9 mouse cellular contexts compared by ENCODE assay signal in genomic region chr12:111743981-111744423, GRCm38 (mm10). TPM values are rescaled to one million over a fixed set of nuclear protein-coding genes. Genes with fewer than 3 reads are reported as not detected.
DNase-seq lines count a peak whose midpoint lies in the region; ATAC-seq and TF ChIP-seq lines count a peak whose summit lies in the region.
"Had no signal": no experiment of that assay in that cellular context is flagged by ENCODE, and none has a peak within 500 bp of the region (broad histone marks: within the 10 kb centered on the region; RNA-seq: fewer than 3 reads in every experiment).

No protein-coding gene starts in this region.

- H3K36me3 ChIP-seq in embryonic facial prominence, embryonic 12.5 days = no peaks in the 10 kb centered on the region
- no peaks in the 10 kb centered on the region for H3K36me3 ChIP-seq in embryonic facial prominence, embryonic 10.5 days (replicated peaks)
- H3K36me3 ChIP-seq in liver, adult 2 months (ENCODE audit: control insufficient read depth, insufficient read depth, low read length) = no peaks in the 10 kb centered on the region
- no peaks in the 10 kb centered on the region for H3K36me3 ChIP-seq in liver, embryonic 11.5 days (ENCODE audit: control insufficient read depth, insufficient read depth, low read length)
- no peaks in the 10 kb centered on the region for H3K36me3 ChIP-seq in heart, postnatal 0 days (replicated peaks; ENCODE audit: control insufficient read depth, insufficient read depth, low read length)

- H3K27me3 ChIP-seq in embryonic facial prominence, embryonic 12.5 days = no peaks in the 10 kb centered on the region
- no peaks in the 10 kb centered on the region for H3K27me3 ChIP-seq in embryonic facial prominence, embryonic 10.5 days (replicated peaks; ENCODE audit: low read depth, poor library complexity, severe bottlenecking)
- no peaks in the 10 kb centered on the region for H3K27me3 ChIP-seq in liver, adult 2 months (ENCODE audit: control insufficient read depth, insufficient read depth, low read length)
- H3K27me3 ChIP-seq in liver, embryonic 11.5 days (replicated peaks; ENCODE audit: control insufficient read depth, insufficient read depth, low read length) = no peaks in the 10 kb centered on the region
- no peaks in the 10 kb centered on the region for H3K27me3 ChIP-seq in heart, postnatal 0 days (ENCODE audit: control insufficient read depth, insufficient read depth, low read length)

- no peak overlapping the region for H3K4me2 ChIP-seq in embryonic facial prominence, embryonic 12.5 days (replicated peaks)
- H3K4me2 ChIP-seq in liver, embryonic 11.5 days = no peak overlapping the region
- no peak overlapping the region for H3K4me2 ChIP-seq in heart, postnatal 0 days (ENCODE audit: low read depth, low read length)

- no peaks in the 10 kb centered on the region for H3K79me2 ChIP-seq in liver, adult 2 months (ENCODE audit: control insufficient read depth, insufficient read depth, low read length)

- no peak for ATAC-seq in embryonic facial prominence, embryonic 12.5 days (ENCODE audit: insufficient number of reproducible peaks, insufficient read depth, low FRiP score, low TSS enrichment)
- no peak for ATAC-seq in liver, embryonic 11.5 days (replicated peaks; ENCODE audit: low FRiP score)
- ATAC-seq in heart, postnatal 0 days (ENCODE audit: insufficient read depth, low read depth) = no peak

- TF ChIP-seq POLR2A in liver, adult 2 months (IDR thresholded peaks at IDR 0.05; ENCODE audit: extremely low read depth, insufficient read depth, low read length) = no peak

- H3K4me3 ChIP-seq in embryonic facial prominence, embryonic 12.5 days = no peak overlapping the region
- H3K4me3 ChIP-seq in embryonic facial prominence, embryonic 10.5 days = no peak overlapping the region
- H3K4me3 ChIP-seq in liver, adult 2 months (ENCODE audit: insufficient read depth, low read depth, low read length) = peak overlapping the region; percentile 36; the same call in 1 of the 2 replicates
- no peak overlapping the region for H3K4me3 ChIP-seq in liver, embryonic 11.5 days (ENCODE audit: low read depth, low read length)
- H3K4me3 ChIP-seq in heart, postnatal 0 days (ENCODE audit: low read depth, low read length) = no peak overlapping the region

- no peak for TF ChIP-seq CTCF in liver, adult 2 months (IDR thresholded peaks at IDR 0.05; ENCODE audit: low read depth, low read length)
- no peak for TF ChIP-seq CTCF in heart, postnatal 0 days (IDR thresholded peaks at IDR 0.05; ENCODE audit: low read depth)

- WGBS in embryonic facial prominence, embryonic 12.5 days = 85% methylated on average over 11 of the region's 11 CpGs
- 83% methylated on average over 11 of the region's 11 CpGs for WGBS in embryonic facial prominence, embryonic 10.5 days
- 19% methylated on average over 11 of the region's 11 CpGs for WGBS in liver, adult 2 months
- WGBS in liver, embryonic 11.5 days = 80% methylated on average over 11 of the region's 11 CpGs
- 73% methylated on average over 11 of the region's 11 CpGs for WGBS in heart, postnatal 0 days

- no peak overlapping the region for H3K27ac ChIP-seq in embryonic facial prominence, embryonic 12.5 days
- H3K27ac ChIP-seq in embryonic facial prominence, embryonic 10.5 days (replicated peaks) = no peak overlapping the region
- H3K27ac ChIP-seq in liver, adult 2 months (replicated peaks; ENCODE audit: insufficient read depth, low read depth, low read length) = peak overlapping the region; percentile 55; the same call in 1 of the 2 replicates
- H3K27ac ChIP-seq in liver, embryonic 11.5 days (ENCODE audit: low read depth, low read length) = no peak overlapping the region
- peak overlapping the region; percentile 40; the same call in 1 of the 2 replicates for H3K27ac ChIP-seq in heart, postnatal 0 days (ENCODE audit: low read depth)

- TF ChIP-seq EP300 in heart, postnatal 0 days (IDR thresholded peaks at IDR 0.05; ENCODE audit: low read depth) = no peak

- no peaks in the 10 kb centered on the region for H3K9me3 ChIP-seq in embryonic facial prominence, embryonic 12.5 days
- H3K9me3 ChIP-seq in embryonic facial prominence, embryonic 10.5 days = no peaks in the 10 kb centered on the region
- no peaks in the 10 kb centered on the region for H3K9me3 ChIP-seq in liver, embryonic 11.5 days (ENCODE audit: control insufficient read depth, low read length)
- no peaks in the 10 kb centered on the region for H3K9me3 ChIP-seq in heart, postnatal 0 days (replicated peaks; ENCODE audit: control insufficient read depth, low read length)

- 0 out of 2 replicates have a peak overlapping the region, but pooled peaks have one; percentile 1 for H3K9ac ChIP-seq in embryonic facial prominence, embryonic 12.5 days
- H3K9ac ChIP-seq in liver, adult 2 months (ENCODE audit: low read depth, low read length) = no peak overlapping the region
- no peak overlapping the region for H3K9ac ChIP-seq in liver, embryonic 11.5 days (ENCODE audit: low read depth, low read length)
- H3K9ac ChIP-seq in heart, postnatal 0 days (replicated peaks; ENCODE audit: low read depth, low read length) = no peak overlapping the region

- 0 out of 2 replicates have a peak, but pooled peaks cover 4% of the 10 kb centered on the region for H3K4me1 ChIP-seq in embryonic facial prominence, embryonic 12.5 days
- peaks cover 20% of the 10 kb centered on the region for H3K4me1 ChIP-seq in embryonic facial prominence, embryonic 10.5 days
- peaks cover 9% of the 10 kb centered on the region for H3K4me1 ChIP-seq in liver, adult 2 months (ENCODE audit: control insufficient read depth, insufficient read depth, low read length)
- H3K4me1 ChIP-seq in liver, embryonic 11.5 days (replicated peaks; ENCODE audit: control insufficient read depth, insufficient read depth, low read length) = peaks cover 12% of the 10 kb centered on the region
- peaks cover 16% of the 10 kb centered on the region for H3K4me1 ChIP-seq in heart, postnatal 0 days (ENCODE audit: control insufficient read depth, insufficient read depth)

- no peak for DNase-seq in embryonic facial prominence, embryonic 10.5 days (ENCODE audit: low spot score)
- peak; percentile 88 for DNase-seq in liver, adult 2 months (ENCODE audit: extremely low read depth, low read depth, low spot score)
- no peak for DNase-seq in liver, embryonic 11.5 days (ENCODE audit: low spot score)
- no peak for DNase-seq in heart, postnatal 0 days (ENCODE audit: low spot score)
- DNase-seq in spleen, adult 12 weeks (ENCODE audit: low spot score) = peak; percentile 10
- DNase-seq in yolk sac, embryonic 10.5 days (ENCODE audit: low spot score) = no peak
- DNase-seq in adrenal gland, postnatal 4 days (ENCODE audit: low spot score in 2 of 2) = no peak
- DNase-seq: gastrocnemius, postnatal 25 days had no signal

RNA-seq across cellular contexts. Expression of gene Klc1, which starts 14.6 kb away (rescaled TPM):
- polyA plus RNA-seq in embryonic facial prominence, embryonic 12.5 days (2016; fragmentation: Nextera tagmentation; extraction: Ambion mirVana) = 149 and 157 TPM in 2 replicates
- polyA plus RNA-seq in embryonic facial prominence, embryonic 10.5 days (2016; fragmentation: Nextera tagmentation; extraction: Ambion mirVana) = 130 and 131 TPM in 2 replicates
- 15.3 and 18.8 TPM in 2 replicates for total RNA-seq in liver, adult 2 months (2014; rRNA removed)
- polyA plus RNA-seq in liver, adult 2 months (2012; rRNA removed) = 11.7 and 17.4 TPM in 2 replicates
- polyA plus RNA-seq in liver, embryonic 11.5 days (2014; fragmentation: Nextera tagmentation; extraction: Ambion mirVana) = 56.8 and 59.3 TPM in 2 replicates
- total RNA-seq in heart, postnatal 0 days (2014; rRNA removed; ENCODE audit: low replicate concordance) = 82.7 and 129 TPM in 2 replicates
- polyA plus RNA-seq in heart, postnatal 0 days (2015; fragmentation: Nextera tagmentation; extraction: Ambion mirVana) = 86.8 and 90.9 TPM in 2 replicates
- 100 to 1,000 TPM; 128 to 142 TPM for total RNA-seq in adrenal gland, postnatal 4 days (2021)

RNA-seq across cellular contexts. Expression of gene Apopt1, which starts 30.9 kb away (rescaled TPM):
- polyA plus RNA-seq in embryonic facial prominence, embryonic 12.5 days (2016; fragmentation: Nextera tagmentation; extraction: Ambion mirVana) = 53.0 and 59.7 TPM in 2 replicates
- polyA plus RNA-seq in embryonic facial prominence, embryonic 10.5 days (2016; fragmentation: Nextera tagmentation; extraction: Ambion mirVana) = 56.2 and 56.4 TPM in 2 replicates
- 21.3 and 24.3 TPM in 2 replicates for total RNA-seq in liver, adult 2 months (2014; rRNA removed)
- 58.2 and 78.4 TPM in 2 replicates for polyA plus RNA-seq in liver, adult 2 months (2012; rRNA removed)
- polyA plus RNA-seq in liver, embryonic 11.5 days (2014; fragmentation: Nextera tagmentation; extraction: Ambion mirVana) = 60.3 and 67.7 TPM in 2 replicates
- total RNA-seq in heart, postnatal 0 days (2014; rRNA removed; ENCODE audit: low replicate concordance) = 18.5 and 50.7 TPM in 2 replicates
- 56.4 and 58.9 TPM in 2 replicates for polyA plus RNA-seq in heart, postnatal 0 days (2015; fragmentation: Nextera tagmentation; extraction: Ambion mirVana)
- 10 to 100 TPM; 65.4 to 70.1 TPM for total RNA-seq in adrenal gland, postnatal 4 days (2021)

RNA-seq across cellular contexts. Expression of gene Bag5, which starts 30.9 kb away (rescaled TPM):
- polyA plus RNA-seq in embryonic facial prominence, embryonic 12.5 days (2016; fragmentation: Nextera tagmentation; extraction: Ambion mirVana) = 59.7 and 61.3 TPM in 2 replicates
- 50.2 and 58.0 TPM in 2 replicates for polyA plus RNA-seq in embryonic facial prominence, embryonic 10.5 days (2016; fragmentation: Nextera tagmentation; extraction: Ambion mirVana)
- 9.5 and 10.1 TPM in 2 replicates for total RNA-seq in liver, adult 2 months (2014; rRNA removed)
- polyA plus RNA-seq in liver, adult 2 months (2012; rRNA removed) = 6.7 and 7.7 TPM in 2 replicates
- 41.0 and 44.7 TPM in 2 replicates for polyA plus RNA-seq in liver, embryonic 11.5 days (2014; fragmentation: Nextera tagmentation; extraction: Ambion mirVana)
- total RNA-seq in heart, postnatal 0 days (2014; rRNA removed; ENCODE audit: low replicate concordance) = 13.3 and 16.3 TPM in 2 replicates
- polyA plus RNA-seq in heart, postnatal 0 days (2015; fragmentation: Nextera tagmentation; extraction: Ambion mirVana) = 32.4 and 34.7 TPM in 2 replicates
- 10 to 100 TPM; 35.8 to 37.0 TPM for total RNA-seq in adrenal gland, postnatal 4 days (2021)

Comparison
In these comparisons a context has a peak if more than half of its experiments do, and no peak if none do; other contexts are left out.
1. H3K27ac ChIP-seq: peak in liver, adult 2 months (single experiment) and heart, postnatal 0 days (single experiment); none in embryonic facial prominence, embryonic 12.5 days (single experiment), embryonic facial prominence, embryonic 10.5 days (single experiment) and liver, embryonic 11.5 days (single experiment).
2. DNase-seq: peak in liver, adult 2 months (single experiment) and spleen, adult 12 weeks (single experiment); none in embryonic facial prominence, embryonic 10.5 days (single experiment), liver, embryonic 11.5 days (single experiment), heart, postnatal 0 days (single experiment), yolk sac, embryonic 10.5 days (single experiment) and adrenal gland, postnatal 4 days (0 of 2).